Mouse (Mus musculus) hindbrain, embryonic 16.5 days (tissue): Measurements from ENCODE around the gene Il7r. TPM values are rescaled to one million over a fixed set of nuclear protein-coding genes. Genes with fewer than 3 reads are reported as not detected.
"Not testable (repeated sequence)": the region's sequence is repeated elsewhere in the genome, so short reads cannot be mapped to it uniquely, and the experiment has no call there.

Experiments used
- ATAC-seq: fragments of 200-750 bp; cut with Nextera tagmentation; 2 replicates; pipeline ENCODE4 v1.8.0; 2017; ENCODE audit warnings: moderate TSS enrichment, moderate library complexity
- H3K27ac ChIP-seq: fragments of 300-500 bp; sonication (generic); 2 replicates; pipeline ENCODE4 v1.5.1; 2014; ENCODE audit warnings: low read depth, mild to moderate bottlenecking, control low read depth, low read length, moderate library complexity
- H3K27me3 ChIP-seq: fragments of 300-500 bp; sonication (generic); replicated peaks from 2 replicates; pipeline ENCODE4 v1.6.1; 2014; ENCODE audit warnings: low read length; ENCODE audit not compliant: control insufficient read depth, insufficient read depth
- H3K36me3 ChIP-seq: fragments of 300-500 bp; sonication (generic); 2 replicates; pipeline ENCODE4 v1.6.1; 2014; ENCODE audit warnings: mild to moderate bottlenecking, low read length, moderate library complexity, mixed read lengths; ENCODE audit not compliant: control insufficient read depth, insufficient read depth
- H3K4me1 ChIP-seq: fragments of 300-500 bp; sonication (generic); 2 replicates; pipeline ENCODE4 v1.6.1; 2014; ENCODE audit warnings: low read depth, low read length; ENCODE audit not compliant: control insufficient read depth, insufficient read depth
- H3K4me2 ChIP-seq: fragments of 300-500 bp; sonication (generic); 2 replicates; pipeline ENCODE4 v1.6.1; 2014; ENCODE audit warnings: mild to moderate bottlenecking, low read length, control low read depth, moderate library complexity
- H3K4me3 ChIP-seq: fragments of 300-500 bp; sonication (generic); 2 replicates; pipeline ENCODE4 v1.5.1; 2014; ENCODE audit warnings: mild to moderate bottlenecking, low read length, control low read depth, moderate library complexity
- H3K9ac ChIP-seq: fragments of 300-500 bp; sonication (generic); 2 replicates; pipeline ENCODE4 v1.6.1; 2014; ENCODE audit warnings: low read depth, mild to moderate bottlenecking, control low read depth, low read length, moderate library complexity
- H3K9me3 ChIP-seq: fragments of 300-500 bp; sonication (generic); 2 replicates; pipeline ENCODE4 v1.6.1; 2014; ENCODE audit warnings: mild to moderate bottlenecking, low read length, moderate library complexity; ENCODE audit not compliant: control insufficient read depth
- WGBS: fragments of 180-500 bp; shearing (Covaris S2); extraction: QIAGEN DNeasy Blood & Tissue Kit; methylation state at CpG from one replicate; pipeline ENCODE4 v1.1.7; 2014; 5-methylcytosine and 5-hydroxymethylcytosine counted together
- polyA plus RNA-seq: library from polyadenylated mRNA; unstranded; fragments of >200 nt; fragmentation: Nextera tagmentation; extraction: Ambion mirVana; gene quantifications from 2 replicates; pipeline ENCODE4 v1.2.1, GENCODE M21; 2015

The Il7r gene
- polyA plus RNA-seq, result not detected in 2 replicates

DNA sequence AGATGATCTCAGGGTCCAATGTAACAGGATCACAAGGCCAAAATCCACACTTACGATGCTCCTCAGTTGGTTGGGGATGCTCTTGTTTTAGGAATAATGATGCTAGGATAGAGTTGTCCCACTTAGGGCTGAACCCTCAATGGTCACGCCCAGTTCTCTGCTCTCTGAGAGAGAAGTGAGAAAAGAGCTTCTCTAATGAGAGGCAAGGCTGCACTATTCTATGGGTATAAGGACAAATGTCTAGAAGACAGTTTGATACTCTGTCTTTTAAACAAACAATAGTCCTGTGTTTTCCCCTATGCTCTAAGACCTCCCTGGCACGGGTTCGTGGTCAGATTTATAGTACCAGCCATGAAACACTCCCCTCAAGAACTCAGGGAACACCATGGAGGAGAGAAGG lies at the start of gene Il7r:
Gene Il7r, minus strand, starts transcription at position 101 of the 400 bp plus-strand sequence.
- no peak within 1 kb of the TSS for H3K4me3 ChIP-seq
- 85% methylated on average over 4 of the region's 4 CpGs for WGBS
- no peak within 1 kb of the TSS for H3K9ac ChIP-seq
- H3K27me3 ChIP-seq, result no peaks in the 10 kb centered on the region
- no peak for ATAC-seq
- no peak within 1 kb of the TSS for H3K27ac ChIP-seq
- no peaks in the 10 kb centered on the region for H3K9me3 ChIP-seq
- H3K4me2 ChIP-seq, result no peak within 1 kb of the TSS
- H3K36me3 ChIP-seq, result no peaks in the 10 kb centered on the region
- no peaks in the 10 kb centered on the region for H3K4me1 ChIP-seq

DNA sequence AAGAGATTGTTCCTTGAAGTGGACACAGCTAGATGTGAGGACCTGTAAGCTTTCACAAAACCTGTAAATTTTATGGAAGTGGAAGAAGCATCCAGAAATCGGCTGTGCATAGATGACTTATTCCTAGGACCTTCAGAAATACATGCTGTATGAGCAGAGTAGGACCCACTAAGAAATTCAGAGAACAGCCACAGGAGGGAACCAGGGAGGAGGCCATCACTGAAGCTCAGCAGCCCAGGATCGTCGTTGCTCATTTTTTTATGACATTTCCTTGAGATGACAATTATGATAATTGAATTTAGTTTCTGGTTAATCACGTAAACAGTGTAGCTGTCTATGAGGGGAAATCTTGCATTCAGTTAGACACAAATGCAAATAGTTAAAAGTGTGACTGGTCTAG lies 47.3 kb upstream of the Il7r start:
- H3K4me3 ChIP-seq, result no peak overlapping the region
- 84% methylated on average over 4 of the region's 4 CpGs for WGBS
- H3K4me2 ChIP-seq, result no peak overlapping the region
- H3K36me3 ChIP-seq, result no peaks in the 10 kb centered on the region
- no peaks in the 10 kb centered on the region for H3K9me3 ChIP-seq
- H3K9ac ChIP-seq, result no peak overlapping the region
- no peaks in the 10 kb centered on the region for H3K27me3 ChIP-seq
- no peak overlapping the region for H3K27ac ChIP-seq
- ATAC-seq, result no peak
- no peaks in the 10 kb centered on the region for H3K4me1 ChIP-seq

GRCm38 (mm10) chr15:9574796-9575195 lies 44.8 kb upstream of the Il7r start:
- no peak overlapping the region for H3K4me2 ChIP-seq
- H3K36me3 ChIP-seq, result no peaks in the 10 kb centered on the region
- no peak overlapping the region for H3K4me3 ChIP-seq
- no peaks in the 10 kb centered on the region for H3K9me3 ChIP-seq
- H3K27me3 ChIP-seq, result no peaks in the 10 kb centered on the region
- H3K27ac ChIP-seq, result no peak overlapping the region
- 84% methylated on average over 5 of the region's 5 CpGs for whole genome bisulfite sequencing
- no peaks in the 10 kb centered on the region for H3K4me1 ChIP-seq
- H3K9ac ChIP-seq, result no peak overlapping the region
- no peak for ATAC-seq

GRCm38 (mm10) chr15:9573361-9573760 lies 43.4 kb upstream of the Il7r start:
- Histone ChIP-seq H3K4me1 (no peaks in the 10 kb centered on the region), H3K36me3 (no peaks in the 10 kb centered on the region), H3K9ac (no peak overlapping the region), H3K4me3 (no peak overlapping the region), H3K4me2 (no peak overlapping the region), H3K27ac (no peak overlapping the region), H3K27me3 (no peaks in the 10 kb centered on the region), H3K9me3 (no peaks in the 10 kb centered on the region)
- WGBS, result 85% methylated on average over 4 of the region's 4 CpGs
- ATAC-seq, result no peak

- Histone ChIP-seq H3K27me3 (no peaks in the 10 kb centered on the region), H3K9me3 (no peaks in the 10 kb centered on the region), H3K4me1 (no peaks in the 10 kb centered on the region), H3K4me2 (no peak overlapping the region), H3K27ac (no peak overlapping the region), H3K36me3 (no peaks in the 10 kb centered on the region), H3K4me3 (no peak overlapping the region), H3K9ac (no peak overlapping the region)
- no peak for ATAC-seq
- 89% methylated on average over 7 of the region's 7 CpGs for WGBS
Measured at GRCm38 (mm10) chr15:9572664-9573063, 42.7 kb upstream of the Il7r start.

DNA sequence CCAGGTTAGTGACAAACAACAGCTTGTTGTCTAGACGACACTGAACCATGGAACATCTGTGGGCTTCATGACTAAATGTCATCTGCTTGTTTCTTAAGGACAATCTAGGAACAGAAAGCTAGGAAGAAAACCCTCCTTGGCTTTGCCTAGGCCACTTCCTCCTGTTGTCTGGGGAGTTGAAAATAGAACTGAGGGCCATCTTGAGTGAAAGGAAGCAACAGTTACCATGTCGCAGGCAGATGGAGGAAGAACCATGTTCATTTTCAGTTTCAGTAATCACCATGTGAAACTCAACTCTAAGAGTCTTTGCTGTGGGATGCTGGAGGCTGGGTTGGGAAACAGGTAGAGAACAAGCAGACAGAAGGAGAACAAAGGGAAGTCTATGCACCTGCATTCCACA lies 41.9 kb upstream of the Il7r start:
- H3K27ac ChIP-seq, result no peak overlapping the region
- H3K4me3 ChIP-seq, result no peak overlapping the region
- no peak overlapping the region for H3K9ac ChIP-seq
- H3K36me3 ChIP-seq, result no peaks in the 10 kb centered on the region
- H3K4me1 ChIP-seq, result no peaks in the 10 kb centered on the region
- H3K9me3 ChIP-seq, result no peaks in the 10 kb centered on the region
- 91% methylated on average over 2 of the region's 2 CpGs for WGBS
- no peak overlapping the region for H3K4me2 ChIP-seq
- H3K27me3 ChIP-seq, result no peaks in the 10 kb centered on the region
- ATAC-seq, result no peak

DNA sequence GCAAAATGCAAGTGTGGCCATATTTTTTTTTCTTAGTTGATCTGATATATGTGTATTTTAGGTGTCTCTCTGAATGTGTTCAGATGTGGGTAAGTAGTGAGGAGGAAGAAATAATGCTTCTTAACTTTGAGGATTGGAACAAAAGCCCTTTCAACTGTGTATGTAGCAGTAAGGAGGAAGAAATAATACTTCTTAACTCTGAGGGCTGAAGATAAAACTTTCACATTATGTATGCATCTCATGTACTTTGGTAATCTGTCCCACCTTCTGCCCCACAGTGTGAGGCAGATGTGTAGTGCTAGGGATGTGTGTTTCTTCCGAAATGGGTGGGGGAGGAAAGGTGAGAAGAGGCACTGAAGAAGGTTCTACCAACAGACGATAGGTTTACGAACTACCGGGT lies 37.3 kb upstream of the Il7r start:
- 94% methylated on average over 4 of the region's 4 CpGs for WGBS
- Histone ChIP-seq H3K4me2 (no peak overlapping the region), H3K9ac (no peak overlapping the region), H3K9me3 (no peaks in the 10 kb centered on the region), H3K4me3 (no peak overlapping the region), H3K27ac (no peak overlapping the region), H3K4me1 (no peaks in the 10 kb centered on the region), H3K27me3 (no peaks in the 10 kb centered on the region), H3K36me3 (no peaks in the 10 kb centered on the region)
- ATAC-seq, result no peak

GRCm38 (mm10) chr15:9565396-9565795 lies 35.4 kb upstream of the Il7r start:
- H3K9ac ChIP-seq, result no peak overlapping the region
- no peak for ATAC-seq
- no peaks in the 10 kb centered on the region for H3K27me3 ChIP-seq
- no peaks in the 10 kb centered on the region for H3K9me3 ChIP-seq
- H3K4me3 ChIP-seq, result no peak overlapping the region
- H3K36me3 ChIP-seq, result no peaks in the 10 kb centered on the region
- no peak overlapping the region for H3K27ac ChIP-seq
- no peaks in the 10 kb centered on the region for H3K4me1 ChIP-seq
- no peak overlapping the region for H3K4me2 ChIP-seq
- 77% methylated on average over 6 of the region's 6 CpGs for WGBS

GRCm38 (mm10) chr15:9564156-9564555 lies 34.2 kb upstream of the Il7r start:
- no peak for ATAC-seq
- Histone ChIP-seq H3K27me3 (no peaks in the 10 kb centered on the region), H3K36me3 (no peaks in the 10 kb centered on the region), H3K9ac (no peak overlapping the region), H3K4me3 (no peak overlapping the region), H3K27ac (no peak overlapping the region), H3K4me1 (no peaks in the 10 kb centered on the region), H3K9me3 (no peaks in the 10 kb centered on the region), H3K4me2 (no peak overlapping the region)
- 79% methylated on average over 3 of the region's 3 CpGs for WGBS

GRCm38 (mm10) chr15:9557264-9557663 lies 27.3 kb upstream of the Il7r start:
- H3K4me2 ChIP-seq, H3K4me1 ChIP-seq, H3K27ac ChIP-seq, H3K9me3 ChIP-seq, H3K36me3 ChIP-seq, ATAC-seq, H3K4me3 ChIP-seq, H3K27me3 ChIP-seq, H3K9ac ChIP-seq: not testable (repeated sequence)
- 91% methylated on average over 14 of the region's 15 CpGs for WGBS
